Mouse (Mus musculus) natural killer cell, adult 2 months (primary cell): ENCODE data around the gene Casz1.

ENCODE experiments used
- DNase-seq, 2 experiments: peaks; one replicate each; pipeline ENCODE4 v3.0.0; 2022; ENCODE audit warnings: low spot score in 2 of 2

The Casz1 gene

DNA sequence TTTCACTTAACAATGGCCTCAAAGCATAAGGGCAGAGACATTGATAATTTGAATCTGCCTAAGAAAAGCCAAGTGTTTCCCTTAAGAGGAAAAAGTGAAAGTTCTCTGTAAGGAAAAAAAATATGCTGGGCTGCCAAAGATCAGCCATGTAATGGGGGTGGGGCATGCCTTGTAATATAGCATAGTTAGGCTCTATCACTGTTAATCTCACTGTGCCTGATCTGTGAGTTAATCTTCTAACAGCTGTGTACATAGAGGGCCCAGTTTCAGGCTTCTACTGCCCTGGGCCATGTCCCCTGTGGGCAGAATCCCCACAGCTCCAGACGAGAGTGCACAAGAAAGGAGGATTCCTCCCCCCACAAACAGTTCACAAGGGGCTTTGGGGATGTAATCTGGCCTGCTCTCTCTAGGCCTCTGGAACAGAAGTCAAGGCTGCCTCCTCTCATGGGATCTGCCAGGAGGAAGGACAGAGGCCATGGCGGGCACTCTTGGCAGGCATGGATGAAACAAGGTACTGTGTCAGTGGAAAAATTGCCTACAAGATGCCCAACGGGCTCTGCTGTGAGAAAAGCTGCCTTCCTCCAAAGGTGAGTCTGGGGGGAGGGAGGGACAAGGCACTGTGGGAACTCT is 167.5 kb downstream of the Casz1 start:
- DNase-seq = no peak

DNA sequence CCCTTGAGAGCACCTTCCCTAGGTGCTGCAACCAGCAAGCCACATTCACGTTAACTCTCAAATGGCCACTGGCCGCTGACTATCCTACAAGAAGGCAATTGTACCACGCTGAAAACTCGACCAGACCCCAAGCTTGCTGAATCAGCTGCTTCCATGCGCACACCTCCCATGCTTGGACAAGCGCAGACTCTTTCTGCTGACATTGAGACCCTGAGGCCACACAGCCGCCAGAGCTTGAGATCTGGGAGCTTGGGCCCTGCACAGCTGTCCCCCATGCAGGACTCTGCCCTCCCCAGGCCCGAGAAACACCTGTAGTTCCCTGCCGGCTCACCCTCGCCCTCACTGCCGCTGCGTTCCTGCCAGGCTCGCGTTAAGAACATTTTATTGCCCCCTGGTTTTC is 168.5 kb downstream of the Casz1 start:
- no peak for DNase-seq

DNA sequence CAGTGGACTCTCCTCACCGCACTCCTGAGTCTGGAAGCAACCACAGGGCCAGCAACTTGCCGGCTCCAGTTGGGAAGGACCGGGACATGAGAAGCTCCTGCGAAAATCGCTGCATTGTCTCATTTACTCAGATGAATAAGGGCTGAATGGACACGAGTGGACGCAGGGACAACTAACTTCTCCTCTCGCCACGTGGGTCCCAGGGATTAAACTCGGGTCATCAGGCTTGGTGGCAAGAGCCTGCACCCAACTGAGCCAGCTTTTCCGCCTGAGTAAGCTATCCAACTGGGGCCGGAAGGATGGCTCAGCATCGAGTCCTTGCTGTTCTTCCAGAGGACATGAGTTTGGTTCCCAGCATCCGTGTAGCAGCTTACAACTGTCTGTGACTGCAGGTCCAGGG is 169.2 kb downstream of the Casz1 start:
- DNase-seq = no peak

DNA sequence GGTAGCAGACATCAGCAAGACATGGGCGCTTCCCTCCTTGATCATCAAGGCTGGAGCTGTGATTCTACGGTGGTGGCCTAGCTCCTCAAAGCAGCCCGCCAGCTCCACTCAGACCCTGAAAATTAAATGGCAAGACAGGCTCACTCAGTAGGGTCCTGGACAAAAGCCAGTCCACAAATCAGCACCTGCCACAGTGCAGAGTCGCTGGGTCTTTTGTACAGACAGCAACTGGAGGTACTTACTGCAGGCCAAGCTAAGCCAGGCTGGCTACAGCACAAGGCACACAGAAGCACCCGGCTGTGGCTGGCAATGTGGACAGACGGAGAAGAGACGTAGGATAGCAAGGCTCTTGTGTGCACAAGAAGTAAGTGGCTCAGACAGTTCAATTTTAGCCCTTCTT is 170.6 kb downstream of the Casz1 start:
- no peak for DNase-seq

DNA sequence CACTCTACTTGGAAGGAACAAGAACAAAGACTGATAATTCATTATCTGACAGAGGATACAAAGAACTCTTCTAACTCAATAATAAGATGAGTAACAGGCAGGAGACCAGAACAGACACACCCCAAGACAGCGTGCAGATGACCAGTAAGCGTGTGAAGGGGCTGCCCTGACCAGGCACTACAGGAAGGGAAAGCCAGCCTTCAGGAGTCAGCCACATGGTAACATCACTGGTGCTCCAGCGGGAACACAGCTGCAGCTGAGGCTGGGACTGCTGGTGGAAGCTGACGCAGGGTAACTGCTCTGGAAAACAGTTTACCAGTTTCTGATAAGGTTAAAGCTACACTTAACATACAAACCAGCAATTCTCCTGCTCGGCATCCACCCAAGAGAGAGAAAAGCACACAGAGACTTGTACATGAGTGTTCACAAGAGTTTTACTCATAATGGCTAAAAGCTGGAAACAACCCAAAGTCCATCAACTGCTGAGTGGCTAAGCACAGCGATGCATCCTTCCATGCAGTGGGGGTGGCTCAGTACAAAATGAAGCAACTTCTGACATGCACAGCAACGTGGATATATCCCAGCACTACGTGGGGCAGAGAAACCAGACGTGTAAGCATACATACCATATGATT is 174.1 kb downstream of the Casz1 start:
- no peak for DNase-seq

DNA sequence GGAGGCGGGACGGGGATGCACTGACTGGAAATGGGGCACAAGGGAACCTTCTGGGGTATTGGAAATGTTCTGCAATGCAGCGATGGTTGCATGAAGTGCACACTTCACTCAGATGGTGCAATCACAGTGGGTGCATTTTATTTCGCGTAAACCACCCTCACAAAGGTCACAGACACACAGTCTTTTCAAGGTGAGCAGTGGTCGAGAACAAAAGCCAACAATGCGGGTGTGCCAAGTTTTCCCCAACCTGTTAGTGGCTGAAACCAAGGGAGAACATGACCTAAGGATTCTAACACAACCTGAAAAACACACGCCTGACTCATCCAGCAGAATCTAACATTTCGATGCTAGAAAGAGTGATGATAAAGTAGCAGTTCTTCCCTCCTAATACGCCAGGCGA is 174.7 kb downstream of the Casz1 start:
- no peak for DNase-seq

DNA sequence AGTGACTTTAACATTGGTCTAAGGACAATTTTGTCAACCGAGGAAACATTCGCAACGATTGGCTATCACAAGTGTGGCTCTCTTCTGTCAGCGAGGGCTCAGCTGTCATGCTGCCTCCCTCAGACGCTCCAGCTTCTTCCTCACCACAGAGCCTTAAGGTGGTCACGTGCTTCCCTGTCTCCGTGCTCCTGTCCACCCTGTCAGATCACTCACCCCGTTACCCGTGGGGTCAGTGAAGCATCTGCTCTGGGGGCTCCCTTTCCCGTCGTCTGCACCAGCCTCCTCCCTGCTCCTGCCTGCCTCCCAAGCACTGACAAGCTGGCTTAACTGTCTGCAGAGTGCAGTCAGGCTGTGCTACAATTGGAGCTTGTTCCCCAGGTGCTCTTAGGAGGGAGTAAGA is 175.6 kb downstream of the Casz1 start:
- no peak for DNase-seq

DNA sequence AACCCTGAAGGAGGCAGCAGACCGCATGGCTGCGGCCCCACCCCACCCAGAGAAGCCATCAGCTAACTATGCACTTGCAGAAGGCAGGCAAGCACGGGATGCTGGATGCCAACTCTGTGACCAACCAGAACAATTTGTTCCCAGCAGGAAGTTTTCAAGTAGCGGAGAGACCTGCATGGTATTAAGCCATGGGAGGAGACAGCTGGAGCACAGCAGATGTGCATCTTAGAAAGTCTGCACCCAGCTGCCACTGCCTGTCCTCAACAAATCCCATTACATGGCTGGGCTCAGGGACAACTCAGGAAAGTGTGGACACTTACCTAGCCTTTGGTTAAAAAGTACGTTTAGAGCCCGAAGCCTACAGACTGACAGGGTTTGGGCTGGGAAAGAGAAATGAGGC is 178.0 kb downstream of the Casz1 start:
- DNase-seq = no peak

DNA sequence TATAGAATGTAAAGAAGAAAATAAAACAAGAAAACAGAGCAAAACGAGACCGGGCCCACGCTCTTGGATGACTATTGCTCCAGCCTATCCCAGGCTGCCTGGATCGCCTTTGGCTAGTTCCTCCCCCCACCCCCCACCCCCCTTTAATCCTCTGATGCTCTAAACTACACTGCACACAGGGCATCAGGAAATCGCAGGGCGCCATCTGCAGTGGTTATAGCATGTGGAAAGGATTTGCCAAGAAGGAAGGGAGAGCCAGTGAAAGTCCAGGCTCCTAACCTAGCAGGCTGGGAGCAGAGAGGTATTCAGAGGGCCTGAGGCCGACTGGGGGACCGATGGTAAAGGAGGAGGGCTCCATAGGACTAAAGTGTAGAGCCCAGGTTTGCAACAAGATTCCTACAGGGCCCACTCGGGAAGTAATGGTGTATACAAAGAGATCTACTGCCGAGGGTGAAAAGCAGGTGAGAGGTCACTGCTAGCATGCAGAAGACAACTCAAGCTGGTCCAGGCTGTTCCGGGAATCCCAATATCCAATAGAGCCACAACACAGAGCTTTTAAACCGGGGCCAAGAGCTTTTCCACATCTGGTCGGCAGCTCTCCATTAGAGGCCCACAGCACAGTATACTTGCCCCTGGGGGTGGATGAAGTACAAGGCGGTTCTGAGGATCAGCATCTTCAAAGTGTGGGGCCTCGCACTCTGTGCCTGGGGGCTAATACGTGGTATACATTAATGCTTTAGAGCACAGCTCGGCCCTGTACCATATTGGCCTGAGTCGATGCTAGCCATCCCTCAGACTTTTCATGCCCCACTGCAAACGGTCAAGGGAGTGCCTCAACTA is 180.7 kb downstream of the Casz1 start:
- DNase-seq = no peak

DNA sequence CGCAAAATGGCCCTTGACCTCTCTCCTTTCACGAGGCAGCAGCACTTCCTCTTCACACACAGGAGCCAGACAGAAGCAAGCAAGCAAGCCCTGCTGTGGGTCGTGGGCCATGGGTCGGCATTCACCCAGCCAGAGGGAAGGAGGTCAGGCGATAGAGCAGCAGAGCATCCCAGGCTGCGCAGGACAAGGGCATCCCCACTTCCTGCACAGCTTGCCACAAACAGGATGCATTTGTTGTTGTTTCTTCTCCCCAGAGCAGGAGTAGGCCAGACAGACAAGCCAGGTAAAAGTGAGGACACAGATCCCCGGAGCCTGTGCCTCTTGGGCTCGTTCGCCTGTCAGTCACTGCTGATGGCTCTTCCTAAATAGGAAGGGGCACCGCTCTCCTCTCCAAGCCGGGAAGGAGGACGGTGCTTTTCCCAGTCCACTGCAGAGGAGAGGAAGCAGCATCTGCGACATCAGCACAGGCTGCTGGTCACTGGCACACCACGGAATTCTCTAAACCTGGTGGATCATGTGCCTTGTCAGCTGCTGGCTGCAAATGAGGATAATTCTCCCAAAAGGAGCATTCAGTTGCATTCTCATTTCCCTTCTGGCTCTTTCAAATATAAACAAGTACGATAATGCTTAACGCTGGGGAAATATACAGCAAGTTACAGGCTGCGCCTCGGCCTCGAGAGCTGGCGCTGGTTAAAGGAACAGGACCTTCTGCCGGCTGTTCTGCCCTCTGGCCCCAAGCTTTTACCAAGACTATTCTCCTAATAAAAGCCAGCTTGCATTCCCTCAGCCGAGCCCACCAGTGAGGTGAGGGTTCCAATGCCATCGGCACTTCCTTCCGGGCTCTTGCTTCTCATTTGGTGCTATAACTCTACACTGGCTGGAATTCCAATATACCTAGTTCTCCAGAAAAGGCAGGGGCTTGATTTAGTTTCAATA is 181.6 kb downstream of the Casz1 start:
- DNase-seq = no peak

DNA sequence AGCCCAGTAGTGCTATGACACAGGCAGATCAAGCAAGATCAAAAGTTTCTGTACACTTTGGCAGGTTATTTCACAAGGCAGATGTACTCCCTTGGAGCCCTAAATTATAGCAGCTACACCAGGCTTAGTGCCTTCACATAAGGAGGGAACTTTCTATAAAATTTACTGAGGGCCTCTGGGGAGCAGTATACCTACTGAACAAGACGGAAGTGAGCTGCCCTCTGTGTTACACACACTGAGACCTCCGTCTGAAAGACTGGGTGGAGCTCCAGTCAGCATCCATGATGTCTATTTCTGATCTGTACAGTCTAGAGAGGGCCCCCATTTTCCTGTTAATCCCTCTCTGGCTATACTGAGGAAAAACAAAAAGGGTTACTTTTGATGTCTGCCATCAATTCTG is 185.8 kb downstream of the Casz1 start:
- DNase-seq = no peak

DNA sequence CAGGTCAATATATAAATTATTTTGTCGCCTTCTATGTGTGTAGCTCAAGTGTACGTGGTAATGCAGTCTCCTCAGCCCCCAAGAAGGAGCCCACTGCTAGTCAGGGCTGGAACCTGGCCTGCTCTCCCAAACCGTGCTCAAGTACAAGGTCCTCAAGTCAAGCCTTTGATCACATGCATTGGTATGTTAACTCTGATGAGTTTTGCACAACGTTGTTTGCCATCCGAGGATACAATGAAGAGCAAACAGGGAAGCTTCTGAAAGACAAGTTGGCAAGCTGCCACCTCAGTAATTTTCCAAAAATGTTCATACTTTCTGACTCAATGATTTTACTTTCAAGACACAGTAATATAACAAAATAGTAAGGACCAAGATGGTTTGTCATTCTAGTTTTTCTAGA is 189.7 kb downstream of the Casz1 start:
- no peak for DNase-seq

DNA sequence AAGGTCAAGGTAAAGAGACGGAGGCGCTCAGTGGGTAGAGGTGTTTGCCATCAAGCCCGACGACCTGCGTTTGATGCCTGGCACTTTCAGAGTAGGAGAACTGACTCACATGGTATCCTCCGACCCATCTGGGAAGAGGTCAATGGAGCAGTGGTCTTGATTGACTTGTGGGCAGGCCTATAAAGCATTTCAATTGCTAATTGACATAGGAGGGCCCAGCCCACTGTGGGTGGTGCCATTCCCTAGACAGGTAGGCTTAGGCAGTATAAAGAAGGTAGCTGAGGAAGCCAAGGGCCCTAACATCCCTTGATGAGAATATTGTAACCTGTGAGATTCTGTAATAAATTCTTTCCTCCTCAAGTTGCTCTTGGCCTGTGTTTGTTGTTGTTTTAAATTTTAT is 196.5 kb downstream of the Casz1 start:
- no peak for DNase-seq

DNA sequence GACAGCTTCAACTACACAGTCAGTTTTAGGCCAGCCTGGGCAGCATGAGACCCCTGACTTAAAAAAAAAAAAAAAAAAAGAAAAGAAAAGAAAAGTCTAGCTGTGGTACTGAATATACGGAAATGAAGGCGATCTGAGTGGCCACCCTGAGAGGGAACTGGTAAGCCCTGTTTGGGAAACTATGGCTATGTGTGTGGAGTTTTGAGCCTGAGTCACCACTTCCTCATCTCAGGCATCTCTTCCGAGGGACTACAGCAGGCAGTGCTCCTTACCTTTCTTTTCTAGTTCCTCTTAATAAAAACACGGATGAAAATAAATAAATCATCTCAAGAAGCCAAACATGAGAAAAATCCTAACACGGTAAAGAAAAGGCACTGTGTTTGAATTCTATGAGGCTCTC is 197.3 kb downstream of the Casz1 start:
- DNase-seq = no peak

DNA sequence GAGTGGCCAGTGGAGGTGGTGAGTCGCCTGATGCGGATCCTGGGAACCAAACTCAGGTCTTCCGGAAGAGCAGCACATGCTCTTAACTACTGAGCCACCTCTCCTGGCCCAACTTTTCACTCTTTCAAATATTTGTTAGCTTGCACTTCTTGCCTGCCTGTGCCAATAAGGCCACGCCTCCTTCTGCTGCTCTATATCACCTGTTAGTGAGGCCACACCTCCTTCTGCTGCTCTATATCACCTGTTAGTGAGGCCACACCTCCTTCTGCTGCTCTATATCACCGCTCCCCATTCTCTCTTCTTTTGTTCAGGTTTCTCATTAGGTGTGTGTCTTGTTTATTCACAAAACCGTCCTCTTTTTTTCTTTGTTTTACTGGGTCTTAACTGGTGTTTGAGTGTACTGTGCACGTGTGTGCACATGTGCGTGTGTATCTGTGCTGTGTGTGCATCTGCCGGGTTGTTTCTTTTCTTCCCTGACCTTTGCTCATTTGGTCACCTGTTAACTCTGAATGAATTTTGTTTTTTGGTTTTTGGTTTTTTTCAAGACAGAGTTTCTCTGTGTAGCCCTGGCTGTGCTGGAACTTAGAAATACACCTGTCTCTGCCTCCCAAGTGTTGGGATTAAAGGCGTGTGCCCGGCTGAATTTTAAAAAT is 198.3 kb downstream of the Casz1 start:
- DNase-seq = no peak
